Mouse (Mus musculus) spleen, adult 2 months (tissue): ENCODE data around the gene Ppp1r12a.

Experiments used
- CTCF ChIP-seq: fragments of 200-500 bp; IDR thresholded peaks from 2 replicates; pipeline ENCODE4 v1.5.1; 2011; ENCODE audit warnings: mild to moderate bottlenecking, inconsistent platforms; ENCODE audit not compliant: insufficient read depth, insufficient read length, insufficient replicate concordance; ENCODE audit errors: extremely low read depth
- POLR2A ChIP-seq: fragments of 200-500 bp; IDR thresholded peaks from 2 replicates; pipeline ENCODE4 v1.6.1; 2011; ENCODE audit warnings: low read depth, low read length, inconsistent platforms

DNA sequence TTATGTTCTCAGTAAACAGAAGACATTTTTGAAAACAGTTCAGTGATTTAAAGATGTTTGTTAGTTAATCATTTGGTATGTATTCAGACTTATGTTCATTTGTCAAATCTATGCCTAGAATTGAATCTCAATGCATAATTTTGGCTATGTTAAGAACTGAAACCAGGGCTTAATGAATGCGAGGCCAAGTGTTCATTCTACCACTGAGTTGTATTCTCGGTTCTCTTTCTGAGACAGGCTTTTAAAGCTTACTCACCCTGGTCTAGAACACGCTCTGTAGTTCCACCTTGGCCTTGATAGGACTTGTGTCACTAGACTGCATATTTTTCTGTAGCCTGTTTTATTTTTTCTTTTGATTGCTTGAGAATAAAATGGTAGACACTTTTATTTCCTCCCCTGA is 28.0 kb downstream of the Ppp1r12a start:
- TF ChIP-seq POLR2A = no peak
- TF ChIP-seq CTCF = no peak
